Mouse (Mus musculus): ENCODE data around the gene Bmper. TPM values are rescaled to one million over a fixed set of nuclear protein-coding genes. Genes with fewer than 3 reads are reported as not detected.

Gene Bmper
- polyA plus RNA-seq, 1 experiment from 2014 or later: 30.6 TPM

GRCm38 (mm10) chr9:23341246-23341645, 118.4 kb downstream of the Bmper start:
- Histone ChIP-seq H3K36me3 (ENCODE audit: control insufficient read depth, insufficient read depth, low read length) (no peaks in the 10 kb centered on the region), H3K4me1 (replicated peaks; ENCODE audit: control insufficient read depth, insufficient read depth, low read length) (peaks cover 10% of the 10 kb centered on the region), H3K9ac (ENCODE audit: low read length) (no peak overlapping the region), H3K4me3 (ENCODE audit: low read length) (no peak overlapping the region), H3K4me2 (ENCODE audit: low read depth, low read length) (no peak overlapping the region), H3K27me3 (ENCODE audit: control insufficient read depth, insufficient read depth, low read depth, low read length) (no peaks in the 10 kb centered on the region), H3K27ac (ENCODE audit: low read length) (no peak overlapping the region), H3K9me3 (ENCODE audit: control insufficient read depth, low read length) (no peaks in the 10 kb centered on the region)
- ATAC-seq (ENCODE audit: low read depth): no peak

GRCm38 (mm10) chr9:23344353-23344752, 121.5 kb downstream of the Bmper start:
- Histone ChIP-seq H3K4me2 (ENCODE audit: low read depth, low read length) (no peak overlapping the region), H3K9ac (ENCODE audit: low read length) (no peak overlapping the region), H3K27ac (ENCODE audit: low read length) (peak overlapping the region; percentile 60), H3K4me3 (ENCODE audit: low read length) (no peak overlapping the region), H3K36me3 (ENCODE audit: control insufficient read depth, insufficient read depth, low read length) (no peaks in the 10 kb centered on the region), H3K4me1 (replicated peaks; ENCODE audit: control insufficient read depth, insufficient read depth, low read length) (peaks cover 12% of the 10 kb centered on the region), H3K27me3 (ENCODE audit: control insufficient read depth, insufficient read depth, low read depth, low read length) (no peaks in the 10 kb centered on the region), H3K9me3 (ENCODE audit: control insufficient read depth, low read length) (no peaks in the 10 kb centered on the region)
- ATAC-seq (ENCODE audit: low read depth): peak; percentile 62

DNA sequence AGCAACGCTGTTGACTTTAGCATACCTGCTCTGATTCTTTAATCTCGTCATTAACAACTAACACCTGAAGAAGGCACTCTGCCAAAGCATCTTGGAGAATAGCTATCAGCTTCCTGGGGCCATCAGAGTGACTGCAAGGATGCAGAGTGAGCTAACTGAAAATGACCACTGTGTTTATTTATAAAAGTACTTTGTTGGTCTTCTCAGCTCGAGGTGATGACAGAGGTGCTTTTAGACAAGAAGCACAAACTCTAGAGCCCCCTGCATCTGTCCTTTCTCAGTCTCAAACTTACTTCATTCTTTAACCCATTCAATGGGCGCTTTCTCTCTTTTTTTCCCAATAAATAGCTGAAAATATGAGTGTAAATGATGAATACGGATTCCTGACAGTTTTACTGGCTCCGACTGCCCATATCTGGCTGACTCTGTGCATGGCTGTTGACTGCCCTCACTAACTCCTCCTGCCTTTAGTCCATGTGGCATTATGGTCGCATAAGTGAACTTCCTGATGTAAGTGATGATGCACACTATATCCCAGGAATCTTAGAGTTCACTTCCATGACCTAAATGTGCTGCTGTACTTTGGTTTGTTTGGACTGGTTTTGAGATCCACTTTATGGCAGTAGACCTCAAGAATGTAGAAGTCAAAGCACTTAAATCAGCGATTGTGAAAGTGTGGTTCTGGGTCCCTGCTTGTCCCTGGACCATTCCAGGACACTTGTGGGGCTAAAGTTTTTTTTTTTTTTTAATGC, 122.4 kb downstream of the Bmper start:
- 25% methylated on average over 8 of the region's 8 CpGs for WGBS
- Histone ChIP-seq H3K4me3 (ENCODE audit: low read length) (no peak overlapping the region), H3K4me2 (ENCODE audit: low read depth, low read length) (no peak overlapping the region), H3K9me3 (ENCODE audit: control insufficient read depth, low read length) (no peaks in the 10 kb centered on the region), H3K27me3 (ENCODE audit: control insufficient read depth, insufficient read depth, low read depth, low read length) (no peaks in the 10 kb centered on the region), H3K4me1 (replicated peaks; ENCODE audit: control insufficient read depth, insufficient read depth, low read length) (peaks cover 14% of the 10 kb centered on the region), H3K9ac (ENCODE audit: low read length) (no peak overlapping the region), H3K36me3 (ENCODE audit: control insufficient read depth, insufficient read depth, low read length) (no peaks in the 10 kb centered on the region), H3K27ac (ENCODE audit: low read length) (peak overlapping the region; percentile 60)
- ATAC-seq (ENCODE audit: low read depth): peak; percentile 75

DNA sequence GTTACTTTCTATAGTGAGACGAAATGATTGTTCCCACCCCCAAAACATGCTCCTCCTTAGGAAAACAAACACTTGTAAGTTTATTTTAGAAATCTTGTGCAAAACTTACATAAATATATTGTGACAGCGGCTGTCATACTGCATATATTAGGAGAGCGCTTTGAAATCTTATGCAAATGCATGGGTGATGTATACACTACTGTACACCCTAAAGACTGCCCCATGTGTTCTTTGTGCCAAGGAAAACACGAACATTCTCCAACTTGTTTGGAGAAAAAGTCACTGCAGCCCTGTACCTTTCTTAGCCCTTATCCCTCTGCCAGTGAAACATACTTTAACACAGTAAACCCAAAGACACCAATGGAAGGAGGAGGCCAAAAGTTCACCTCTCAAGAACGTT, 126.7 kb downstream of the Bmper start:
- ATAC-seq (ENCODE audit: low read depth): peak; percentile 59
- WGBS: 40% methylated on average over 5 of the region's 5 CpGs

DNA sequence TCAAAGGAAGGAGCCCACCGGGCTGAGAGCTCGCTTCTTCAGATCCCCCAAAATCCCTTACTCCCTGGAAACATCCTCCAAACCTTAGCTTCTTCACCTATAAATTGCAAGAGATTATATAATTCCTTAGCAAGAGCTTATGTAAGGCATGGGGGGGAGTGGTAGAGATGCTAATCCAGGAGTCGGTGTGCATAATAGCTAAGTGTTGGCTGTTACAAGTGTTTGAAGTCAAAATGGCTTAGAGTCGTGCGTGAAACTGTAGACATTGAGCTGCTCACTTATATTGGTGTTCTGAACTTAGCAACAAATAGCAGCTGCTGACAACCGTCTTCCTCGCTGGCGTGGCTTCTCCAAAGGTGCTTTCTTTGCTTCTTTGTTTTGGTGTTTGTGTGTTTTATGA, 128.5 kb downstream of the Bmper start:
- no peak overlapping the region for H3K4me3 ChIP-seq (ENCODE audit: low read length)
- no peaks in the 10 kb centered on the region for H3K9me3 ChIP-seq (ENCODE audit: control insufficient read depth, low read length)
- H3K4me2 ChIP-seq (ENCODE audit: low read depth, low read length): no peak overlapping the region
- no peaks in the 10 kb centered on the region for H3K27me3 ChIP-seq (ENCODE audit: control insufficient read depth, insufficient read depth, low read depth, low read length)
- ATAC-seq (ENCODE audit: low read depth): no peak
- H3K4me1 ChIP-seq (replicated peaks; ENCODE audit: control insufficient read depth, insufficient read depth, low read length): peaks cover 9% of the 10 kb centered on the region
- 91% methylated on average over 8 of the region's 8 CpGs for WGBS
- no peaks in the 10 kb centered on the region for H3K36me3 ChIP-seq (ENCODE audit: control insufficient read depth, insufficient read depth, low read length)
- H3K27ac ChIP-seq (ENCODE audit: low read length): no peak overlapping the region
- H3K9ac ChIP-seq (ENCODE audit: low read length): no peak overlapping the region

More for the DNA sequence above, 126.7 kb downstream of the Bmper start:
- Histone ChIP-seq H3K27ac (ENCODE audit: low read length) (no peak overlapping the region), H3K4me3 (ENCODE audit: low read length) (no peak overlapping the region), H3K27me3 (ENCODE audit: control insufficient read depth, insufficient read depth, low read depth, low read length) (no peaks in the 10 kb centered on the region), H3K4me1 (replicated peaks; ENCODE audit: control insufficient read depth, insufficient read depth, low read length) (peaks cover 13% of the 10 kb centered on the region), H3K4me2 (ENCODE audit: low read depth, low read length) (no peak overlapping the region), H3K9ac (ENCODE audit: low read length) (no peak overlapping the region), H3K9me3 (ENCODE audit: control insufficient read depth, low read length) (no peaks in the 10 kb centered on the region), H3K36me3 (ENCODE audit: control insufficient read depth, insufficient read depth, low read length) (no peaks in the 10 kb centered on the region)

- Histone ChIP-seq H3K4me1 (replicated peaks; ENCODE audit: control insufficient read depth, insufficient read depth, low read length) (peaks cover 9% of the 10 kb centered on the region), H3K9ac (ENCODE audit: low read length) (no peak overlapping the region), H3K27ac (ENCODE audit: low read length) (no peak overlapping the region), H3K9me3 (ENCODE audit: control insufficient read depth, low read length) (no peaks in the 10 kb centered on the region), H3K27me3 (ENCODE audit: control insufficient read depth, insufficient read depth, low read depth, low read length) (no peaks in the 10 kb centered on the region), H3K4me3 (ENCODE audit: low read length) (no peak overlapping the region), H3K36me3 (ENCODE audit: control insufficient read depth, insufficient read depth, low read length) (no peaks in the 10 kb centered on the region), H3K4me2 (ENCODE audit: low read depth, low read length) (no peak overlapping the region)
- ATAC-seq (ENCODE audit: low read depth): no peak
- 89% methylated on average over 2 of the region's 2 CpGs for WGBS
Observed at GRCm38 (mm10) chr9:23352396-23352795, 129.5 kb downstream of the Bmper start.

DNA sequence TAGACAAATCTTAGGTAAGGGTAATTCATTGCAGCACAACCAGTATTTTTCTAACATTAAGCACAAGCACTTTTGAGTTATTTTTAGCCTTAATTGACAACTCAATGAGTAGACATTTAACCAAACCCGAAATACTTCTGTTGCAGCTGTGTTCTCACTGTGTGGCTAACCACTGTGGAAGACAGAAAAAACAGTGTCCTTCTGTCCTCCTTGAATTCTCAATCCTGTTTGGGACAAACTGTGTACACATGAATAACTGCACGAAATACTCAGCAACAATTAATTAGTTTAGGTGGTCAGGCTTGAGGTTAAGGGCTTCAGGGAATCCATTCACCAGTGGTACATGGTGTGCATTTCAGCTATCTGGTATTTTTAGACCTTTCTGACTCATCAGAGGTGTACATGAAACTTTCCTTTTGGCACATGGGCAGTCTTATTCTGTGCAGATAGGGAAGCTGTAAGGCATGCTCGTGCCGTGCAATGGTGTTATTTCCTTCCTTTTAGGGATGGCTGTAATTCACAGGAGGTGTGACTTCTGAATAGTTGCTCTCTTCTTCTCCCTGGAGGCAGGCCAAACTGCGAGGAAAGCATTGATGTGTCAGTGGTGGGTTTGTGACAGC, 131.4 kb downstream of the Bmper start:
- Histone ChIP-seq H3K4me1 (replicated peaks; ENCODE audit: control insufficient read depth, insufficient read depth, low read length) (peaks cover 7% of the 10 kb centered on the region), H3K27ac (ENCODE audit: low read length) (no peak overlapping the region), H3K9ac (ENCODE audit: low read length) (no peak overlapping the region), H3K4me2 (ENCODE audit: low read depth, low read length) (no peak overlapping the region), H3K9me3 (ENCODE audit: control insufficient read depth, low read length) (no peaks in the 10 kb centered on the region), H3K36me3 (ENCODE audit: control insufficient read depth, insufficient read depth, low read length) (no peaks in the 10 kb centered on the region), H3K27me3 (ENCODE audit: control insufficient read depth, insufficient read depth, low read depth, low read length) (no peaks in the 10 kb centered on the region), H3K4me3 (ENCODE audit: low read length) (no peak overlapping the region)
- 28% methylated on average over 5 of the region's 5 CpGs for WGBS
- ATAC-seq (ENCODE audit: low read depth): peak; percentile 41

DNA sequence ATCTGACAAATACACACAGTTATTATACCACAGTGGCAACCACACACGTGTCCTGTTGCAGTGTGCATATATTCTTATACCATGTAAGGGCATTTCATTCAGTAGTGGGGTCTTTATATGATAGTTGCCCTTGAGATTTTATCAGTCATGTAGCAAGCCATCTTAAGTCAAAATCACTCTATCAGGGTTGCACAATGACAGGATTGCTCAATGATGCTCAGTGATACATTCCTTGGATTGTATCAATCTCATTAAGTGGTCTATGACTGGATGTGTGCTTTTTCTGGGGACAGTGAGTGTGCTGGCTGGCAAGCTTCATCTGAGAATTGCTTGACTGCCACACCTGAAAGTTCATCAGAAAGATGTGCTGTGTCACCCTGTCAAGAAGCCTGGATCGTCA, 135.2 kb downstream of the Bmper start:
- 73% methylated on average over 2 of the region's 2 CpGs for WGBS
- no peak overlapping the region for H3K9ac ChIP-seq (ENCODE audit: low read length)
- no peak overlapping the region for H3K27ac ChIP-seq (ENCODE audit: low read length)
- H3K4me1 ChIP-seq (replicated peaks; ENCODE audit: control insufficient read depth, insufficient read depth, low read length): peaks cover 3% of the 10 kb centered on the region; the same call in 1 of the 2 replicates
- H3K27me3 ChIP-seq (ENCODE audit: control insufficient read depth, insufficient read depth, low read depth, low read length): no peaks in the 10 kb centered on the region
- no peaks in the 10 kb centered on the region for H3K36me3 ChIP-seq (ENCODE audit: control insufficient read depth, insufficient read depth, low read length)
- no peak overlapping the region for H3K4me2 ChIP-seq (ENCODE audit: low read depth, low read length)
- H3K4me3 ChIP-seq (ENCODE audit: low read length): no peak overlapping the region
- no peaks in the 10 kb centered on the region for H3K9me3 ChIP-seq (ENCODE audit: control insufficient read depth, low read length)
- ATAC-seq (ENCODE audit: low read depth): peak; percentile 77; the same call in 1 of the 2 replicates

GRCm38 (mm10) chr9:23363139-23363538, 140.3 kb downstream of the Bmper start:
- WGBS: 70% methylated on average over 2 of the region's 2 CpGs
- no peak for ATAC-seq (ENCODE audit: low read depth)
- Histone ChIP-seq H3K9ac (ENCODE audit: low read length) (no peak overlapping the region), H3K27ac (ENCODE audit: low read length) (no peak overlapping the region), H3K9me3 (ENCODE audit: control insufficient read depth, low read length) (no peaks in the 10 kb centered on the region), H3K36me3 (ENCODE audit: control insufficient read depth, insufficient read depth, low read length) (no peaks in the 10 kb centered on the region), H3K4me2 (ENCODE audit: low read depth, low read length) (no peak overlapping the region), H3K4me1 (replicated peaks; ENCODE audit: control insufficient read depth, insufficient read depth, low read length) (no peaks in the 10 kb centered on the region), H3K27me3 (ENCODE audit: control insufficient read depth, insufficient read depth, low read depth, low read length) (no peaks in the 10 kb centered on the region), H3K4me3 (ENCODE audit: low read length) (no peak overlapping the region)

Data from lung, embryonic 16.5 days (tissue).